Mouse (Mus musculus) liver, adult 2 months (tissue): ENCODE results near the gene Kcnh7. TPM values are rescaled to one million over a fixed set of nuclear protein-coding genes. Genes with fewer than 3 reads are reported as not detected.

Experiments used
- DNase-seq: peaks from one replicate; pipeline ENCODE4 v3.0.0-alpha.2; 2011; ENCODE audit warnings: low read depth, low spot score; ENCODE audit errors: extremely low read depth
- H3K27ac ChIP-seq: fragments of 200-500 bp; replicated peaks from 2 replicates; pipeline ENCODE4 v1.5.1; 2012; ENCODE audit warnings: low read depth, mild to moderate bottlenecking, control low read depth, inconsistent platforms, low read length; ENCODE audit not compliant: insufficient read depth
- H3K27me3 ChIP-seq: fragments of 200-500 bp; 2 replicates; pipeline ENCODE4 v1.6.1; 2012; ENCODE audit warnings: mild to moderate bottlenecking, moderate library complexity, low read length, inconsistent platforms; ENCODE audit not compliant: control insufficient read depth, insufficient read depth
- H3K36me3 ChIP-seq: fragments of 200-500 bp; 2 replicates; pipeline ENCODE4 v1.6.1; 2012; ENCODE audit warnings: low read length, inconsistent platforms; ENCODE audit not compliant: control insufficient read depth, insufficient read depth
- H3K4me1 ChIP-seq: fragments of 200-500 bp; 2 replicates; pipeline ENCODE4 v1.6.1; 2011; ENCODE audit warnings: low read length; ENCODE audit not compliant: control insufficient read depth, insufficient read depth
- H3K4me3 ChIP-seq: fragments of 200-500 bp; 2 replicates; pipeline ENCODE4 v1.5.1; 2011; ENCODE audit warnings: low read depth, mild to moderate bottlenecking, control low read depth, low read length, moderate library complexity; ENCODE audit not compliant: insufficient read depth
- H3K79me2 ChIP-seq: fragments of 200-500 bp; 2 replicates; pipeline ENCODE4 v1.6.1; 2012; ENCODE audit warnings: inconsistent platforms, mild to moderate bottlenecking, low read length, moderate library complexity; ENCODE audit not compliant: control insufficient read depth, insufficient read depth
- H3K9ac ChIP-seq: fragments of 200-500 bp; 2 replicates; pipeline ENCODE4 v1.6.1; 2012; ENCODE audit warnings: low read depth, mild to moderate bottlenecking, control low read depth, inconsistent platforms, low read length
- CTCF ChIP-seq: fragments of 200-500 bp; IDR thresholded peaks from 2 replicates; pipeline ENCODE4 v1.5.1; 2011; ENCODE audit warnings: low read depth, low read length, control low read depth
- POLR2A ChIP-seq: fragments of 200-500 bp; IDR thresholded peaks from 2 replicates; pipeline ENCODE4 v1.6.1; 2011; ENCODE audit warnings: low read length, control low read depth; ENCODE audit not compliant: insufficient read depth; ENCODE audit errors: extremely low read depth
- WGBS: fragments of 180-500 bp; shearing (Covaris S2); methylation state at CpG from one replicate; pipeline ENCODE4 v1.1.7; 2018; 5-methylcytosine and 5-hydroxymethylcytosine counted together
- polyA plus RNA-seq: library from polyadenylated mRNA; depleted of rRNA; stranded (reverse); fragments of >200 nt; gene quantifications from 2 replicates; pipeline ENCODE4 v1.2.3, GENCODE M21; 2012
- total RNA-seq: library from RNA; depleted of rRNA; stranded (reverse); fragments of >200 nt; gene quantifications from 2 replicates; pipeline ENCODE4 v1.2.3, GENCODE M21; 2014

Gene Kcnh7
- total and polyA plus RNA-seq, 2 experiments, result not detected

DNA sequence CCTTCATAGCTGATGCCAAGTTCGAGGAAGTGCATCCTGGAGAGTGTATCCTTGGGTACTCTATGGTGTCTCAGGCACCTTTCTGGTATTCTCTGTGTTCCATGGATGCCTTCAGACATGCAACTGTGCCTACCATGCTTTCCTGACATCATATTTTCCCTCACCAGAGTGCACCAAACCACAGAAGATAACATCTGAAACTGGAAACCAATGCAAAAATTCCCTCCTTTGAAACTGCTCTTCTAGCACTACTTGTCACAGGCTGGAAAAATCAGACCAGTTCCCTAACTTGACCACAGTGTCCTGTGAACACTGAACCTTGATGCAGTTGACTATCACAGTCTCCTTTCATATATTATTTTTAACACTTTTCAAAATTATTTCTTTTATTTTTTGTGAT, 474.5 kb downstream of the Kcnh7 start:
- 72% methylated on average over 1 of the region's 1 CpGs for WGBS
- Histone ChIP-seq H3K79me2 (no peaks in the 10 kb centered on the region), H3K27ac (no peak overlapping the region), H3K9ac (no peak overlapping the region), H3K27me3 (no peaks in the 10 kb centered on the region), H3K36me3 (no peaks in the 10 kb centered on the region), H3K4me1 (no peaks in the 10 kb centered on the region; the same call in 1 of the 2 replicates), H3K4me3 (no peak overlapping the region)
- no peak for TF ChIP-seq POLR2A
- no peak for TF ChIP-seq CTCF
- DNase-seq, result no peak

DNA sequence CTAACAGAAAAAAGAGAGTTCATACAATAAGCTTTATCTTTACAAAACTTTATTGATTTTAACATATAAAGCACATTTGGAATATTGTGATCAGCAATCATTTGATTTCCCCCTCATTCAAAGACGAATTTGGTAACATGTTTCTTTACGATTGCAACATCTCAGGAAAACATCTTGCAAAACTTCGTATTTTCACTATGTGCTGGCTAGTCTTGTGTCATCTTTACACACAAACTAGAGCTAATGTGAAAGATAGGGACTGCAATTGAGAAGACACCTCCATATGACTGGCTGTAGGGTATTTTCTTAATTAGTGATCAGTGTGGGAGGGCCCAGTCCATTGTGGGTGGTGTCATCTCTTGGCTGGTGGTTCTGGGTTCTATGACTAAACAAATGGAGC, 477.8 kb downstream of the Kcnh7 start:
- WGBS, result 32% methylated on average over 3 of the region's 3 CpGs

DNA sequence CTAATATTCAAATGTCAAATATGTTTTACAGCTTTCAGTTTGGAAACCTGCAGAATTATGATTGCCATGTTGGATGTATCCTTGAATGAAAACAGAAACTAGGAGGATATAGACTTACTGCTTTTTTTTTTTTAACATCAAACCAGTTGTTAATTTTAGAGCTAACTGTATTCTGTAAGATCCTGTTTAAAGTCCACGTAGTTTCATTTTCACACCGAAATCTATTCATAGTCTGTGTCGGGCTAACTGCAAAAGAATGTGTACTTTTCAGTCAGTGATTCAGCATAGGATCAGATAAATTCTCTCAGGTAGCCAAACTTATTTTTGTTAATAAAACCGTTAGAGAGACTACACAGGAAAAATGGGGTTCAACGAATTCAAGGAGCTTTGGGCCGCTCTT, 498.2 kb downstream of the Kcnh7 start:
- Histone ChIP-seq H3K4me1 (peaks cover 2% of the 10 kb centered on the region), H3K27me3 (no peaks in the 10 kb centered on the region), H3K4me3 (no peak overlapping the region), H3K36me3 (peaks cover 3% of the 10 kb centered on the region; the same call in 1 of the 2 replicates), H3K79me2 (no peaks in the 10 kb centered on the region), H3K9ac (no peak overlapping the region), H3K27ac (no peak overlapping the region)
- TF ChIP-seq POLR2A (no peak), CTCF (no peak)
- 66% methylated on average over 6 of the region's 6 CpGs for WGBS
- DNase-seq, result peak; percentile 34

More for the DNA sequence above, 477.8 kb downstream of the Kcnh7 start:
- Histone ChIP-seq H3K4me1 (no peaks in the 10 kb centered on the region; the same call in 1 of the 2 replicates), H3K9ac (no peak overlapping the region), H3K79me2 (no peaks in the 10 kb centered on the region), H3K4me3 (no peak overlapping the region), H3K27ac (no peak overlapping the region), H3K27me3 (no peaks in the 10 kb centered on the region), H3K36me3 (no peaks in the 10 kb centered on the region)
- peak; percentile 35 for DNase-seq
- TF ChIP-seq CTCF (no peak), POLR2A (no peak)

DNA sequence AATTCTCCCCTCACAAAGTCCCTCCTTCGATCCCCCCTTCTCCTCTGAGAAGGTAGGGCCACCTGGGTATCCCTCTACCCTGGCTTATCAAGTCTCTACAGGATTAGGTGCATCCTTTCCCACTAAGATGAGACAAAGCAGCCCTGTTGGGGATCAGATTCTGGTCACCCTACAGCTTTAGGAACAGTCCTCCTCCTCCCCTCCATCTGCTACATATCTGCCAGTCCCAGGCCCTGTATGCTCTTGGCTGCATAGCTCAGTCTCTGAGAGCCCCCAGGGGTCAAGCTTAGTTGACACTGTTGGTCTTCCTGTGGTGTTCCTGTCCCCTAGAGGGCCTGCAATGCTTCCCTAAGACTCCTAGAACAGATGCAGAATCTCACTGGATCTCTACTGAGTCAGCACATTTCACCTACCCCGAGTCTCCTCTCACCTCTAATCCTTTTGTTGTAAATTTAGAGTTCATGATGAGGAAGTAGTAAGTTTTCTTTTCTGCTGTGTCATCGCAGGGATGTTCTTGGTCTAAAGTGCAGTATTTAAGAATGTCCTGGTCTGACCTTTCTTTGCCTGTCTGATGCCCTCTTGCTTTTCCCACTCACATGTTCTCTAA, 499.0 kb downstream of the Kcnh7 start:
- no peaks in the 10 kb centered on the region for H3K79me2 ChIP-seq
- H3K4me3 ChIP-seq, result no peak overlapping the region
- 59% methylated on average over 3 of the region's 3 CpGs for WGBS
- peak; percentile 18 for DNase-seq
- peaks cover 2% of the 10 kb centered on the region for H3K4me1 ChIP-seq
- H3K9ac ChIP-seq, result no peak overlapping the region
- TF ChIP-seq CTCF (no peak), POLR2A (no peak)
- peaks cover 3% of the 10 kb centered on the region; the same call in 1 of the 2 replicates for H3K36me3 ChIP-seq
- no peak overlapping the region for H3K27ac ChIP-seq
- no peaks in the 10 kb centered on the region for H3K27me3 ChIP-seq

DNA sequence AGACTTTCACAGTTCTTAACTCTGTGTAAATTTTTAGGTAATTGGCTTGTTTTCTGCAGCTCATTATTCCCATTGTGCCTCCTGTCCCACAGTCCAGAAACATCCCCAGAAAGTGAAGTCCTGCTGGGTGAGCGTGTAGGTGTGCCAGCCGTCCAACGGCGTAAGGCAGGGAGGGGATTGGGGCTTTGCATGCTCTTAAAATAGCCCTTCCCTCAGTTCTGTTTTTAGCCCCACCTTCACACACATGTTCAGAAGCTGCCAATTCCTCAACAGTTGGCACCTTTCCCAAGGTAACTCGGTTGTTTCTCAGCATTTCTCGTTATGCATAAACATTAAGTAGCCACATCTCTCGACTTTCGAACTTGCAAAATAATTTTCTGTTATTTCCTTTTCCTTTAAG, 502.4 kb downstream of the Kcnh7 start:
- Histone ChIP-seq H3K36me3 (no peaks in the 10 kb centered on the region), H3K4me1 (peaks cover 2% of the 10 kb centered on the region), H3K27me3 (no peaks in the 10 kb centered on the region), H3K4me3 (no peak overlapping the region), H3K27ac (no peak overlapping the region), H3K9ac (no peak overlapping the region), H3K79me2 (no peaks in the 10 kb centered on the region)
- 85% methylated on average over 8 of the region's 8 CpGs for WGBS
- TF ChIP-seq POLR2A (no peak), CTCF (no peak)
- no peak for DNase-seq

DNA sequence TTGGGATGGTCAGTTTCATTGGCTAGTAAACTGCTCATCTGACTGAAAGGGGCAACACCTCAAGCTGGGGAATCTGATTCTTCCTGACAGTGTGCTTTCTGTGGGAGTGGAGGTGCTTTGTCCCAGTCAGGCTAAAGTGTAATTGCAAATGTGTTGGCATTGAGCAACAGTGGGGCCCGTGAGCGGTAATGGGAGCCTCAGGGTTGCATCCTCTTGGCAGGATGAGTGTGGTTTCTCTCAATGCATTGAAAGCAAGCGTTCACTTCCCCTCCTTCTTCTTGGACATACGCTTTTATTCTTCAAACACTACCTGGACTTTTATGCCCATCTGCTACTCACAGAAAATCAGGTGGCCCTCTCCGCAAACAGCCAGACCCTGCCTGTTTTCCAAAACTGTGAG, 511.3 kb downstream of the Kcnh7 start:
- 85% methylated on average over 5 of the region's 5 CpGs for WGBS

More for the DNA sequence above, 511.3 kb downstream of the Kcnh7 start:
- no peaks in the 10 kb centered on the region for H3K27me3 ChIP-seq
- no peak overlapping the region for H3K27ac ChIP-seq
- H3K9ac ChIP-seq, result no peak overlapping the region
- H3K36me3 ChIP-seq, result 0 out of 2 replicates have a peak, but pooled peaks cover 3% of the 10 kb centered on the region
- TF ChIP-seq CTCF, result no peak
- no peak for TF ChIP-seq POLR2A
- no peak overlapping the region for H3K4me3 ChIP-seq
- no peak for DNase-seq
- H3K4me1 ChIP-seq, result no peaks in the 10 kb centered on the region
- H3K79me2 ChIP-seq, result no peaks in the 10 kb centered on the region
